Mouse (Mus musculus): Measurements from ENCODE around the gene Nfs1. TPM values are rescaled to one million over a fixed set of nuclear protein-coding genes. Genes with fewer than 3 reads are reported as not detected.
"Not testable (repeated sequence)": the region's sequence is repeated elsewhere in the genome, so short reads cannot be mapped to it uniquely, and the experiment has no call there.

Gene Nfs1
- polyA plus RNA-seq, 1 experiment = 42.8 TPM

- Histone ChIP-seq H3K36me3 (ENCODE audit: control insufficient read depth, insufficient read depth) (no peaks in the 10 kb centered on the region), H3K79me2 (ENCODE audit: control insufficient read depth, insufficient read depth) (no peaks in the 10 kb centered on the region), H3ac (ENCODE audit: control insufficient read depth, insufficient read length) (no peak overlapping the region), H3K4me3 (no peak overlapping the region), H3K4me2 (ENCODE audit: low read depth) (no peak overlapping the region), H3K27me3 (ENCODE audit: control insufficient read depth, insufficient read depth, insufficient read length) (no peaks in the 10 kb centered on the region)
- no peak for TF ChIP-seq MYOD1 (IDR thresholded peaks at IDR 0.05; ENCODE audit: control insufficient read depth in 1 of 3, insufficient read length in 2 of 3, low read depth in 2 of 3)
- no peak for TF ChIP-seq CEBPB (IDR thresholded peaks at IDR 0.05; ENCODE audit: insufficient read depth, poor library complexity, severe bottlenecking)
Measured at GRCm38 (mm10) chr2:156190004-156190896, 46.3 kb upstream of the Nfs1 start.

- H3K36me3 ChIP-seq (ENCODE audit: control insufficient read depth, insufficient read depth); H3K4me3 ChIP-seq; H3ac ChIP-seq (ENCODE audit: control insufficient read depth, insufficient read length); H3K4me2 ChIP-seq (ENCODE audit: low read depth); H3K27me3 ChIP-seq (ENCODE audit: control insufficient read depth, insufficient read depth, insufficient read length); H3K79me2 ChIP-seq (ENCODE audit: control insufficient read depth, insufficient read depth): not testable (repeated sequence)
Measured at GRCm38 (mm10) chr2:156189241-156189640, 45.3 kb upstream of the Nfs1 start.

GRCm38 (mm10) chr2:156181592-156181991 is 37.6 kb upstream of the Nfs1 start:
- Histone ChIP-seq H3ac (ENCODE audit: control insufficient read depth, insufficient read length) (no peak overlapping the region), H3K4me3 (peak overlapping the region; percentile 97), H3K27me3 (ENCODE audit: control insufficient read depth, insufficient read depth, insufficient read length) (no peaks in the 10 kb centered on the region), H3K79me2 (ENCODE audit: control insufficient read depth, insufficient read depth) (peaks cover 41% of the 10 kb centered on the region), H3K36me3 (ENCODE audit: control insufficient read depth, insufficient read depth) (peaks cover 24% of the 10 kb centered on the region), H3K4me2 (ENCODE audit: low read depth) (peak overlapping the region; percentile 96)
- TF ChIP-seq REST (IDR thresholded peaks at IDR 0.05; ENCODE audit: insufficient read depth, insufficient read length) (no peak), CEBPB (IDR thresholded peaks at IDR 0.05; ENCODE audit: insufficient read depth, poor library complexity, severe bottlenecking) (no peak), TCF3 (IDR thresholded peaks at IDR 0.05; ENCODE audit: insufficient read length, low read depth) (no peak), MYOG (IDR thresholded peaks at IDR 0.05; ENCODE audit: control insufficient read depth in 1 of 3, insufficient read depth in 1 of 3, insufficient read length in 2 of 3, low read depth in 2 of 3) (no peak)

GRCm38 (mm10) chr2:156180824-156181590 is 37.0 kb upstream of the Nfs1 start:
- H3K4me3 ChIP-seq = peak overlapping the region; percentile 97
- TF ChIP-seq MYOG (IDR thresholded peaks at IDR 0.05; ENCODE audit: control insufficient read depth in 1 of 3, insufficient read depth in 1 of 3, insufficient read length in 2 of 3, low read depth in 2 of 3) = no peak
- TF ChIP-seq REST (IDR thresholded peaks at IDR 0.05; ENCODE audit: insufficient read depth, insufficient read length) = no peak
- no peak for TF ChIP-seq E2F4 (IDR thresholded peaks at IDR 0.05; ENCODE audit: insufficient read depth)
- TF ChIP-seq USF1 (IDR thresholded peaks at IDR 0.05; ENCODE audit: low read depth) = no peak
- H3K36me3 ChIP-seq (ENCODE audit: control insufficient read depth, insufficient read depth) = peaks cover 29% of the 10 kb centered on the region
- H3K27me3 ChIP-seq (ENCODE audit: control insufficient read depth, insufficient read depth, insufficient read length) = no peaks in the 10 kb centered on the region
- H3K4me2 ChIP-seq (ENCODE audit: low read depth) = peak overlapping the region; percentile 96
- no peak overlapping the region for H3ac ChIP-seq (ENCODE audit: control insufficient read depth, insufficient read length)
- peaks cover 47% of the 10 kb centered on the region for H3K79me2 ChIP-seq (ENCODE audit: control insufficient read depth, insufficient read depth)

GRCm38 (mm10) chr2:156180094-156180821 is 36.3 kb upstream of the Nfs1 start, which contains the start of gene Rbm39:
Rbm39 (minus strand) TSS chr2:156180238.
- Histone ChIP-seq H3K4me2 (ENCODE audit: low read depth) (peak within 1 kb of the TSS; percentile 96), H3K27me3 (ENCODE audit: control insufficient read depth, insufficient read depth, insufficient read length) (no peaks in the 10 kb centered on the region), H3K36me3 (ENCODE audit: control insufficient read depth, insufficient read depth) (peaks cover 37% of the 10 kb centered on the region), H3ac (ENCODE audit: control insufficient read depth, insufficient read length) (peak within 1 kb of the TSS; percentile 77), H3K4me3 (peak within 1 kb of the TSS; percentile 97), H3K79me2 (ENCODE audit: control insufficient read depth, insufficient read depth) (peaks cover 54% of the 10 kb centered on the region)
- TF ChIP-seq POLR2AphosphoS2 (IDR thresholded peaks at IDR 0.05; ENCODE audit: insufficient read length, low read depth) (peak; percentile 94), TCF12 (IDR thresholded peaks at IDR 0.05; ENCODE audit: insufficient read depth, poor library complexity, severe bottlenecking) (no peak), MYOD1 (IDR thresholded peaks at IDR 0.05; ENCODE audit: control insufficient read depth in 1 of 3, insufficient read length in 2 of 3, low read depth in 2 of 3) (peak in 2 of 3 experiments; percentile 45 to 46), MAX (IDR thresholded peaks at IDR 0.05; ENCODE audit: low read depth) (no peak), CEBPB (IDR thresholded peaks at IDR 0.05; ENCODE audit: insufficient read depth, poor library complexity, severe bottlenecking) (peak; percentile 98), SRF (IDR thresholded peaks at IDR 0.05; ENCODE audit: control insufficient read depth, insufficient read length, low read depth) (peak; percentile 26), POLR2A (IDR thresholded peaks at IDR 0.05; ENCODE audit: insufficient read length, low read depth) (peak; percentile 74), USF1 (IDR thresholded peaks at IDR 0.05; ENCODE audit: low read depth) (no peak)
